Mouse (Mus musculus) pancreas, adult 10 weeks (tissue): Measurements from ENCODE around the gene Atp4a. TPM values are rescaled to one million over a fixed set of nuclear protein-coding genes. Genes with fewer than 3 reads are reported as not detected.

ENCODE experiments used
- polyA plus RNA-seq: library from polyadenylated mRNA; stranded (reverse); fragments of 350-450 nt; fragmentation: Illumina TruSeq; extraction: RNeasy Lipid Tissue Mini Kit (QIAGEN cat#74804); gene quantifications from one replicate; pipeline ENCODE4 v1.2.3, GENCODE M21; 2015; ENCODE audit warnings: low read depth, low replicate concordance; ENCODE audit not compliant: insufficient read depth

Atp4a gene
- 0.65 TPM for polyA plus RNA-seq

GRCm38 (mm10) chr7:30711942-30712341, at the start of gene Atp4a:
TSS of gene Atp4a (plus strand) at chr7:30712209.

GRCm38 (mm10) chr7:30664529-30665200, 47.3 kb upstream of the Atp4a start, which contains the start of gene Haus5:
TSS of gene Haus5 (minus strand) at chr7:30664994.

GRCm38 (mm10) chr7:30671480-30671879, 40.5 kb upstream of the Atp4a start, which contains the start of gene Pmis2:
TSS of gene Pmis2 (minus strand) at chr7:30671605.

GRCm38 (mm10) chr7:30698589-30698988, 13.4 kb upstream of the Atp4a start, which contains the start of gene 2200002J24Rik:
TSS of gene 2200002J24Rik (plus strand) at chr7:30698926.

GRCm38 (mm10) chr7:30729396-30730063, 17.5 kb downstream of the Atp4a start, which contains the start of gene Tmem147:
TSS of gene Tmem147 (minus strand) at chr7:30729540.

GRCm38 (mm10) chr7:30743617-30744016, 31.6 kb downstream of the Atp4a start, which contains the start of gene Gapdhs:
TSS of gene Gapdhs (minus strand) at chr7:30743681.

GRCm38 (mm10) chr7:30751086-30751669, 39.2 kb downstream of the Atp4a start, which contains the start of gene Sbsn:
TSS of gene Sbsn (plus strand) at chr7:30751471.

GRCm38 (mm10) chr7:30763456-30763855, 51.4 kb downstream of the Atp4a start, which contains the start of gene Dmkn:
TSS of gene Dmkn (plus strand) at chr7:30763756.

Other genes starting within 250 kb of the Atp4a start
- gene Prodh2, start 218.6 kb upstream of the Atp4a start, polyA plus RNA-seq, result not detected
- 2.0 TPM for gene Arhgap33, start 177.1 kb upstream of the Atp4a start, polyA plus RNA-seq
- gene Hspb6, start 160.0 kb upstream of the Atp4a start, polyA plus RNA-seq, result 4.7 TPM
- gene Proser3, start 159.9 kb upstream of the Atp4a start, polyA plus RNA-seq, result 3.7 TPM
- 63.0 TPM for gene Lin37, start 152.4 kb upstream of the Atp4a start, polyA plus RNA-seq
- gene U2af1l4, start 148.9 kb upstream of the Atp4a start, polyA plus RNA-seq, result 5.9 TPM
- gene Gm49396, start 148.9 kb upstream of the Atp4a start, polyA plus RNA-seq, result 6.8 TPM
- 57.9 TPM for gene Psenen, start 148.6 kb upstream of the Atp4a start, polyA plus RNA-seq
- 8.7 TPM for gene Igflr1, start 146.8 kb upstream of the Atp4a start, polyA plus RNA-seq
- 13.3 TPM for gene Kmt2b, start 123.5 kb upstream of the Atp4a start, polyA plus RNA-seq
- not detected for gene Zbtb32, start 113.3 kb upstream of the Atp4a start, polyA plus RNA-seq
- gene Upk1a, start 99.4 kb upstream of the Atp4a start, polyA plus RNA-seq, result not detected
- 125 TPM for gene Cox6b1, start 86.1 kb upstream of the Atp4a start, polyA plus RNA-seq
- not detected for gene Etv2, start 76.4 kb upstream of the Atp4a start, polyA plus RNA-seq
- gene Rbm42, start 61.9 kb upstream of the Atp4a start, polyA plus RNA-seq, result 13.4 TPM
- gene Haus5, start 47.2 kb upstream of the Atp4a start, polyA plus RNA-seq, result 5.9 TPM
- gene Pmis2, start 40.6 kb upstream of the Atp4a start, polyA plus RNA-seq, result not detected
- not detected for gene 2200002J24Rik, start 13.3 kb upstream of the Atp4a start, polyA plus RNA-seq
- 89.1 TPM for gene Tmem147, start 17.3 kb downstream of the Atp4a start, polyA plus RNA-seq
- not detected for gene Gapdhs, start 31.5 kb downstream of the Atp4a start, polyA plus RNA-seq
- 11.2 TPM for gene Sbsn, start 39.3 kb downstream of the Atp4a start, polyA plus RNA-seq
- gene Dmkn, start 51.5 kb downstream of the Atp4a start, polyA plus RNA-seq, result 10.9 TPM
- gene Krtdap, start 75.7 kb downstream of the Atp4a start, polyA plus RNA-seq, result not detected
- gene Ffar2, start 111.6 kb downstream of the Atp4a start, polyA plus RNA-seq, result 1.1 TPM
- 1.0 TPM for gene Ffar3, start 144.0 kb downstream of the Atp4a start, polyA plus RNA-seq
- gene Ffar1, start 149.4 kb downstream of the Atp4a start, polyA plus RNA-seq, result 2.4 TPM
- 0.94 TPM for gene Cd22, start 168.1 kb downstream of the Atp4a start, polyA plus RNA-seq
- gene Mag, start 202.7 kb downstream of the Atp4a start, polyA plus RNA-seq, result not detected
- gene Hamp2, start 212.5 kb downstream of the Atp4a start, polyA plus RNA-seq, result 330 TPM
- not detected for gene Hamp, start 231.8 kb downstream of the Atp4a start, polyA plus RNA-seq
- 32.1 TPM for gene Usf2, start 244.6 kb downstream of the Atp4a start, polyA plus RNA-seq